12 mouse cellular contexts compared by ENCODE assay signal in the genomic region with DNA sequence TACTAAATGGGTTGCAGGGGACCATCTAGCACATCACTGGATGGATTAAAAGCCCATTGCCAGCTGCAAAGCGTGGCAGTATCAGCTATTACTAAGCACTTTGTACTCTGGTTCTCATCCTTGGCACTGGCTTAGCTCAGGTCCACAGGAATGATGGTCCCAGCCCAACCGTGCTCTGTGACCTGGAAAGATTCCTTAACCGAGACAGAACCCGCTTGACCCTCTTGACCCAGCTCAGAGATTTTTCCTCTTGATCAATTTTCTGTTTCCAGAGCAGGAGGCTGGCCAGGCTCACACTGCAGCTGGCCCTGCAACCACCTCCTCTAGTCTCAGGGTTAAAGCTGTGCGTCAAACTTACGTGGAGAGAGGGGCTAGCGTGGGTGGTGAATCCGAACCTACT. TPM values are rescaled to one million over a fixed set of nuclear protein-coding genes. Genes with fewer than 3 reads are reported as not detected.
A peak's percentile ranks its signal among the peaks of the same experiment; 100 is the strongest.
DNase-seq lines count a peak whose midpoint lies in the region; ATAC-seq lines count a peak whose summit lies in the region.
"Had no signal": no experiment of that assay in that cellular context is flagged by ENCODE, and none has a peak within 500 bp of the region (broad histone marks: within the 10 kb centered on the region; RNA-seq: fewer than 3 reads in every experiment).

No protein-coding gene starts in this region.

- intact Hi-C loops in left cerebral cortex, postnatal 36 days (cut with DNase I): loop anchor here (2.0 kb wide), 1 partner anchor 38 kb away; no protein-coding TSS in a partner anchor

- ATAC-seq in heart, embryonic 14.5 days (ENCODE audit: insufficient number of reproducible peaks, insufficient read depth, low FRiP score, low read depth): no peak
- no peak for ATAC-seq in embryonic facial prominence, embryonic 12.5 days (ENCODE audit: insufficient number of reproducible peaks, insufficient read depth, low FRiP score, low TSS enrichment)
- ATAC-seq in hindbrain, embryonic 16.5 days: no peak
- 0 out of 2 replicates have a peak, but pooled peaks have one; percentile 3 for ATAC-seq in midbrain, embryonic 11.5 days (ENCODE audit: low FRiP score)
- ATAC-seq in erythroblast, adult 5-6 weeks (replicated peaks; ENCODE audit: low FRiP score, poor library complexity, severe bottlenecking): no peak
- ATAC-seq: activated CD4-positive, CD25-positive, alpha-beta regulatory T cell, adult 4 months had no signal

- DNase-seq in heart, adult 18-20 months: no peak
- DNase-seq in midbrain, embryonic 11.5 days (ENCODE audit: low spot score, missing footprints): peak; percentile 81
- no peak for DNase-seq in thymus, postnatal 4 days
- DNase-seq in left cerebral cortex, postnatal 36 days (ENCODE audit: low spot score in 2 of 2): no peak
- DNase-seq: cerebellum, adult 8-10 months; heart, postnatal 36 days had no signal

- no peaks in the 10 kb centered on the region for H3K9me3 ChIP-seq in heart, embryonic 14.5 days (ENCODE audit: control insufficient read depth, low read length)
- no peaks in the 10 kb centered on the region for H3K9me3 ChIP-seq in embryonic facial prominence, embryonic 12.5 days
- no peaks in the 10 kb centered on the region for H3K9me3 ChIP-seq in hindbrain, embryonic 16.5 days (ENCODE audit: control insufficient read depth, low read length)
- no peaks in the 10 kb centered on the region for H3K9me3 ChIP-seq in midbrain, embryonic 11.5 days (ENCODE audit: control insufficient read depth, low read length)

- no peaks in the 10 kb centered on the region for H3K36me3 ChIP-seq in heart, embryonic 14.5 days (ENCODE audit: control insufficient read depth, insufficient read depth, low read length)
- no peaks in the 10 kb centered on the region for H3K36me3 ChIP-seq in embryonic facial prominence, embryonic 12.5 days
- no peaks in the 10 kb centered on the region for H3K36me3 ChIP-seq in hindbrain, embryonic 16.5 days (ENCODE audit: control insufficient read depth, insufficient read depth, low read length)
- no peaks in the 10 kb centered on the region for H3K36me3 ChIP-seq in midbrain, embryonic 11.5 days (ENCODE audit: control insufficient read depth, insufficient read depth, low read length)

- peaks cover 27 to 34% of the 10 kb centered on the region in 2 experiments for H3K4me1 ChIP-seq in heart, embryonic 14.5 days (ENCODE audit: control insufficient read depth in 2 of 2, insufficient read depth in 2 of 2, low read length in 2 of 2)
- peaks cover 20% of the 10 kb centered on the region for H3K4me1 ChIP-seq in embryonic facial prominence, embryonic 12.5 days
- peaks cover 29% of the 10 kb centered on the region for H3K4me1 ChIP-seq in hindbrain, embryonic 16.5 days (ENCODE audit: control insufficient read depth, insufficient read depth, low read depth, low read length)
- H3K4me1 ChIP-seq in midbrain, embryonic 11.5 days (ENCODE audit: control insufficient read depth, insufficient read depth, low read length): peaks cover 18% of the 10 kb centered on the region
- H3K4me1 ChIP-seq: megakaryocyte, embryonic 14.5 days had no signal

- 0 out of 4 replicates have a peak overlapping the region, but pooled peaks of 1 of the 2 experiments have one; percentile 60 for H3K27ac ChIP-seq in heart, embryonic 14.5 days (replicated peaks in 1 of 2; ENCODE audit: control insufficient read depth in 1 of 2, insufficient read depth in 1 of 2, low read depth in 2 of 2, low read length in 2 of 2)
- H3K27ac ChIP-seq in embryonic facial prominence, embryonic 12.5 days: no peak overlapping the region
- H3K27ac ChIP-seq in hindbrain, embryonic 16.5 days (ENCODE audit: low read depth, low read length): peak overlapping the region; percentile 70
- H3K27ac ChIP-seq in midbrain, embryonic 11.5 days (ENCODE audit: low read depth, low read length): no peak overlapping the region

- peak overlapping the region; percentile 49 to 58 for H3K4me3 ChIP-seq in heart, embryonic 14.5 days (ENCODE audit: control insufficient read depth in 1 of 2, insufficient read depth in 1 of 2, low read depth in 1 of 2, low read length in 2 of 2)
- H3K4me3 ChIP-seq in embryonic facial prominence, embryonic 12.5 days: peak overlapping the region; percentile 50
- peak overlapping the region; percentile 64 for H3K4me3 ChIP-seq in hindbrain, embryonic 16.5 days (ENCODE audit: low read length)
- peak overlapping the region; percentile 33 for H3K4me3 ChIP-seq in midbrain, embryonic 11.5 days (ENCODE audit: low read depth, low read length)
- H3K4me3 ChIP-seq: megakaryocyte, embryonic 14.5 days had no signal

- H3K9ac ChIP-seq in heart, embryonic 14.5 days (ENCODE audit: low read length): peak overlapping the region; percentile 77
- H3K9ac ChIP-seq in embryonic facial prominence, embryonic 12.5 days: peak overlapping the region; percentile 67
- H3K9ac ChIP-seq in hindbrain, embryonic 16.5 days (ENCODE audit: low read depth, low read length): peak overlapping the region; percentile 73
- H3K9ac ChIP-seq in midbrain, embryonic 11.5 days (ENCODE audit: low read length): peak overlapping the region; percentile 53

- WGBS in heart, embryonic 14.5 days: 52% methylated on average over 8 of the region's 8 CpGs
- WGBS in embryonic facial prominence, embryonic 12.5 days: 33% methylated on average over 8 of the region's 8 CpGs
- 31% methylated on average over 8 of the region's 8 CpGs for WGBS in hindbrain, embryonic 16.5 days
- WGBS in midbrain, embryonic 11.5 days: 21% methylated on average over 8 of the region's 8 CpGs

- H3K4me2 ChIP-seq in heart, embryonic 14.5 days (ENCODE audit: low read length): peak overlapping the region; percentile 77
- peak overlapping the region; percentile 73 for H3K4me2 ChIP-seq in embryonic facial prominence, embryonic 12.5 days (replicated peaks)
- peak overlapping the region; percentile 87 for H3K4me2 ChIP-seq in hindbrain, embryonic 16.5 days (ENCODE audit: low read length)
- H3K4me2 ChIP-seq in midbrain, embryonic 11.5 days: peak overlapping the region; percentile 46

- no peaks in the 10 kb centered on the region; the same call in 1 of the 2 replicates for H3K27me3 ChIP-seq in heart, embryonic 14.5 days (ENCODE audit: control insufficient read depth, insufficient read depth, low read length)
- no peaks in the 10 kb centered on the region for H3K27me3 ChIP-seq in embryonic facial prominence, embryonic 12.5 days
- no peaks in the 10 kb centered on the region for H3K27me3 ChIP-seq in hindbrain, embryonic 16.5 days (replicated peaks; ENCODE audit: control insufficient read depth, insufficient read depth, low read length)
- H3K27me3 ChIP-seq in midbrain, embryonic 11.5 days (ENCODE audit: control insufficient read depth, insufficient read depth, low read length): no peaks in the 10 kb centered on the region

RNA-seq across cellular contexts. Expression of gene Camk1g, which starts 1.0 kb away (rescaled TPM):
- polyA plus RNA-seq in heart, embryonic 14.5 days (2014; fragmentation: Nextera tagmentation; extraction: Ambion mirVana): 9.4 and 9.9 TPM in 2 replicates
- total RNA-seq in heart, adult 18-20 months (2021): under 1 TPM; 0.15 to 0.22 TPM
- 24.4 and 26.3 TPM in 2 replicates for polyA plus RNA-seq in embryonic facial prominence, embryonic 12.5 days (2016; fragmentation: Nextera tagmentation; extraction: Ambion mirVana)
- polyA plus RNA-seq in hindbrain, embryonic 16.5 days (2015; fragmentation: Nextera tagmentation; extraction: Ambion mirVana): 44.2 and 44.6 TPM in 2 replicates
- 17.1 and 20.1 TPM in 2 replicates for polyA plus RNA-seq in midbrain, embryonic 11.5 days (2014; fragmentation: Nextera tagmentation; extraction: Ambion mirVana)
- total RNA-seq in erythroblast, adult 5-6 weeks (2015; ENCODE audit: low replicate concordance): not detected in 2 replicates
- not detected in 2 replicates for total RNA-seq in erythroblast, adult 5-6 weeks (2017; ENCODE audit: low replicate concordance)
- 10 to 100 TPM; 32.4 to 47.1 TPM for total RNA-seq in left cerebral cortex, postnatal 36 days (2021)
- polyA plus RNA-seq: activated CD4-positive, CD25-positive, alpha-beta regulatory T cell, adult 4 months had no signal
